Mouse (Mus musculus) G1E (cell line): ENCODE measurements around the gene Gm11127.
"Not testable (repeated sequence)": the region's sequence is repeated elsewhere in the genome, so short reads cannot be mapped to it uniquely, and the experiment has no call there.

Experiments
- CTCF ChIP-seq: IDR thresholded peaks from 2 replicates; pipeline ENCODE4 v1.5.1; 2012; ENCODE audit warnings: low read depth, low read length, inconsistent platforms, mixed read lengths
- GATA1 ChIP-seq: IDR thresholded peaks from 2 replicates; pipeline ENCODE4 v1.6.1; 2012; ENCODE audit warnings: borderline replicate concordance, low read length, inconsistent platforms, mixed read lengths
- GATA2 ChIP-seq: IDR thresholded peaks from 2 replicates; pipeline ENCODE4 v1.6.1; 2012; ENCODE audit warnings: low read depth, low read length, inconsistent platforms, borderline replicate concordance
- TAL1 ChIP-seq: conservative IDR thresholded peaks from 2 replicates; pipeline ENCODE4 v1.6.1; 2012; ENCODE audit warnings: low read depth, low read length, inconsistent platforms, mixed read lengths

DNA sequence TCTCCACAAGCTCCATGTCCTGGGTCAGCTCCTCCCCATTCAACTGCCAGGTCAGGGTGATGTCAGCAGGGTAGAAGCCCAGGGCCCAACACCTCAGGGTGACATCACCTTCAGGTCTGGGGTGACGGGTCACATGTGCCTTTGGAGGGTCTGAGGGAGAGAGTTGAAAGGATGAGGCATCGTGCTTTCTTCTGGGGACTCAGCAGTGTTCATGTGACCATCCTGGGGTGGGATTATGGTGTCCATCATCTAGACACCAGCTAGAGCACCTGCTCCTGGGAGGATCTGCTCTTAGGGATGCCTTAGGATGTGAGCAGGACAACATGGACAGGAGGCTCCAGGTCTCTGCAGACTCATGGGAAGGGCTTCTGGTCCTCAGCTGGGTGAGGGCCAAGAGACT lies 17.6 kb downstream of the Gm11127 start:
- TF ChIP-seq GATA1, CTCF, GATA2, TAL1: not testable (repeated sequence)
